Mouse (Mus musculus) CH12.LX (cell line): ENCODE measurements around the gene Rai14. TPM values are rescaled to one million over a fixed set of nuclear protein-coding genes. Genes with fewer than 3 reads are reported as not detected.

Experiments used
- DNase-seq: peaks from one replicate; pipeline ENCODE4 v3.0.0-alpha.2; 2013; ENCODE audit errors: extremely low read depth
- H3K27ac ChIP-seq: 2 replicates; pipeline ENCODE4 v1.5.1; 2012; ENCODE audit warnings: low read depth, mild to moderate bottlenecking, control low read depth, moderate library complexity; ENCODE audit not compliant: insufficient read depth
- H3K27me3 ChIP-seq: replicated peaks from 2 replicates; pipeline ENCODE3; 2012; ENCODE audit warnings: inconsistent platforms
- H3K36me3 ChIP-seq, 2 experiments: replicated peaks in 1 of 2; 2 replicates each; pipeline versions ENCODE3 to v1.6.1; 2012; ENCODE audit warnings: inconsistent platforms in 1 of 2, low read length in 1 of 2, mild to moderate bottlenecking in 1 of 2, mixed read lengths in 1 of 2, moderate library complexity in 1 of 2; ENCODE audit not compliant: control insufficient read depth in 1 of 2, insufficient read depth in 1 of 2
- H3K4me1 ChIP-seq, 2 experiments: 2 replicates each; pipeline ENCODE4 v1.6.1; 2012; ENCODE audit warnings: inconsistent platforms in 1 of 2, moderate library complexity in 1 of 2; ENCODE audit not compliant: insufficient read depth in 2 of 2, control insufficient read depth in 1 of 2
- H3K4me2 ChIP-seq: 2 replicates; pipeline ENCODE4 v1.6.1; 2012; ENCODE audit warnings: low read depth, mild to moderate bottlenecking, control low read depth; ENCODE audit not compliant: poor library complexity, insufficient read depth, severe bottlenecking
- H3K4me3 ChIP-seq, 3 experiments: fragments of 150-350 bp in 1 of 3; sonication (generic) in 1 of 3; replicated peaks in 1 of 3; 2 replicates each; pipeline versions ENCODE3 to v1.5.1; 2011 to 2012; ENCODE audit warnings: low read depth in 2 of 3, low read length in 2 of 3, mild to moderate bottlenecking in 2 of 3, moderate library complexity in 2 of 3, control low read depth in 1 of 3, improper control_type of control experiment in 1 of 3, inconsistent platforms in 1 of 3, mixed read lengths in 1 of 3; ENCODE audit not compliant: poor library complexity in 1 of 3
- H3K79me2 ChIP-seq: replicated peaks from 2 replicates; pipeline ENCODE4 v1.6.1; 2012; ENCODE audit warnings: mild to moderate bottlenecking, moderate library complexity; ENCODE audit not compliant: control insufficient read depth, poor library complexity, insufficient read depth, severe bottlenecking; ENCODE audit errors: extremely low read depth
- H3K9ac ChIP-seq: 2 replicates; pipeline ENCODE4 v1.6.1; 2012; ENCODE audit warnings: low read depth, mild to moderate bottlenecking, control low read depth, moderate library complexity; ENCODE audit not compliant: insufficient read depth
- H3K9me3 ChIP-seq: replicated peaks from 2 replicates; pipeline ENCODE3; 2012; ENCODE audit warnings: low read length, inconsistent platforms, mixed read lengths
- CTCF ChIP-seq, 2 experiments: IDR thresholded peaks in 1 of 2; conservative IDR thresholded peaks in 1 of 2; 2 replicates each; pipeline ENCODE4 v1.5.1; 2011 to 2012; ENCODE audit warnings: low read depth in 2 of 2, low read length in 2 of 2, improper control_type of control experiment in 1 of 2, inconsistent platforms in 1 of 2, mild to moderate bottlenecking in 1 of 2, moderate library complexity in 1 of 2
- EP300 ChIP-seq: IDR thresholded peaks from 2 replicates; pipeline ENCODE4 v1.6.1; 2011; ENCODE audit warnings: low read length, improper control_type of control experiment
- ETS1 ChIP-seq: conservative IDR thresholded peaks from 2 replicates; pipeline ENCODE4 v1.6.1; 2012; ENCODE audit warnings: low read depth, mild to moderate bottlenecking, inconsistent platforms, low read length, improper control_type of control experiment, moderate library complexity
- GABPA ChIP-seq: IDR thresholded peaks from 2 replicates; pipeline ENCODE4 v1.6.1; 2012; ENCODE audit warnings: low read depth, low read length, improper control_type of control experiment, inconsistent platforms; ENCODE audit not compliant: insufficient replicate concordance
- IRF4 ChIP-seq: IDR thresholded peaks from 2 replicates; pipeline ENCODE4 v1.6.1; 2014; ENCODE audit warnings: low read depth, mild to moderate bottlenecking, inconsistent platforms, low read length, improper control_type of control experiment
- MAFK ChIP-seq: IDR thresholded peaks from 2 replicates; pipeline ENCODE4 v1.6.1; 2011; ENCODE audit warnings: low read length, improper control_type of control experiment; ENCODE audit not compliant: insufficient replicate concordance
- MAX ChIP-seq: IDR thresholded peaks from 2 replicates; pipeline ENCODE4 v1.6.1; 2011; ENCODE audit warnings: low read length, improper control_type of control experiment
- MEF2A ChIP-seq: IDR thresholded peaks from 2 replicates; pipeline ENCODE4 v1.6.1; 2014; ENCODE audit warnings: low read depth, mild to moderate bottlenecking, inconsistent platforms, low read length, improper control_type of control experiment, borderline replicate concordance
- MYC ChIP-seq: IDR thresholded peaks from 2 replicates; pipeline ENCODE4 v1.6.1; 2011; ENCODE audit warnings: low read depth, mild to moderate bottlenecking, improper control_type of control experiment, low read length
- POLR2A ChIP-seq: IDR thresholded peaks from 2 replicates; pipeline ENCODE4 v1.6.1; 2011; ENCODE audit warnings: low read depth, mild to moderate bottlenecking, improper control_type of control experiment, low read length
- RAD21 ChIP-seq: IDR thresholded peaks from 2 replicates; pipeline ENCODE4 v1.6.1; 2011; ENCODE audit warnings: low read depth, mild to moderate bottlenecking, low read length, improper control_type of control experiment, moderate library complexity
- RCOR1 ChIP-seq: conservative IDR thresholded peaks from 2 replicates; pipeline ENCODE4 v1.6.1; 2012; ENCODE audit warnings: low read depth, mild to moderate bottlenecking, inconsistent platforms, low read length, improper control_type of control experiment
- SIN3A ChIP-seq: IDR thresholded peaks from 2 replicates; pipeline ENCODE4 v1.6.1; 2012; ENCODE audit warnings: low read length, improper control_type of control experiment, inconsistent platforms
- SMC3 ChIP-seq: IDR thresholded peaks from 2 replicates; pipeline ENCODE4 v1.6.1; 2011; ENCODE audit warnings: low read depth, low read length, improper control_type of control experiment
- TCF12 ChIP-seq: IDR thresholded peaks from 2 replicates; pipeline ENCODE4 v1.6.1; 2014; ENCODE audit warnings: low read depth, mild to moderate bottlenecking, inconsistent platforms, low read length, improper control_type of control experiment
- ZMIZ1 ChIP-seq: IDR thresholded peaks from 2 replicates; pipeline ENCODE4 v1.6.1; 2012; ENCODE audit warnings: low read depth, mild to moderate bottlenecking, inconsistent platforms, low read length, improper control_type of control experiment
- dilution Hi-C: fragments of 300-500 bp; cut with MboI; formaldehyde crosslinking; loops from 2 replicates; pipeline ENCODE4 v1.14.3; 2020; ENCODE audit warnings: low sequenced_read_pairs; ENCODE audit not compliant: extremely low pct_unique_long_range_greater_than_20kb, extremely low pct_ligation_motif_present
- in situ Hi-C: fragments of 300-500 bp; cut with MboI; formaldehyde crosslinking; loops from 3 replicates; pipeline ENCODE4 v1.14.3; 2019; ENCODE audit warnings: low sequenced_read_pairs, low pct_ligation_motif_present, low pct_unique_long_range_greater_than_20kb, mixed read lengths
- polyA plus RNA-seq: library from polyadenylated mRNA; unstranded; fragments of >175 nt; gene quantifications from 2 replicates; pipeline ENCODE4 v1.2.1, GENCODE M21; 2012; ENCODE audit warnings: low read depth; ENCODE audit not compliant: insufficient read length
- total RNA-seq, 2 experiments: library from RNA; depleted of rRNA; stranded (reverse); fragments of 300-350 nt in 1 of 2; fragments of >200 nt in 1 of 2; gene quantifications; 2 replicates each; pipeline ENCODE4 v1.2.3; 2012 to 2014

The Rai14 gene
- total and polyA plus RNA-seq, 3 experiments = 7.5 to 14.1 (median 9.6) TPM

DNA sequence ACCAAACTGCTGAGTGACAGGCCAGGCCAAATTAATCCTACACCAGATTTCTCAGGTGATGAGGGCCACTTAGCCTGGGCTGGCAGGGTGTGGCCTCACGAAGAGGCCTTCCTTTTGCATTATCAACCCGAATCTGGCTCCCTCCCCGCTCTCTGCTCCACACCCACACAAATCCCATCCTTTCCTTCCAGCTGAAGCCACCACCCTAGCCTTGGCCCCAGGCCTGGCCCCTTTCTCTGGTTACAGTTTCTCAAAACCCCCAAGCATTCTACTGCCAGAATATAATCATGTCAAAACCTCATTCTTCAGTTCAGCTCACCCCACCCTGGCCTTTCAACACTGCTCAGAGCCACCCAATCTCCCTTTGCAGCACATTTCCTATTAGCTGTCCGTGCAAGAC lies 34.9 kb downstream of the Rai14 start:
- Histone ChIP-seq H3K27ac (no peak overlapping the region), H3K79me2 (no peaks in the 10 kb centered on the region), H3K4me1 (peaks cover 0 to 4% of the 10 kb centered on the region in 2 experiments; a peak in 2 of 4 replicates), H3K4me3 (no peak overlapping the region), H3K27me3 (no peaks in the 10 kb centered on the region)
- no peak for TF ChIP-seq IRF4
- TF ChIP-seq, all 38 proteins: peak for 0
- no peaks in the 10 kb centered on the region for H3K9me3 ChIP-seq
- peaks cover 0 to 11% of the 10 kb centered on the region in 2 experiments for H3K36me3 ChIP-seq
- H3K9ac ChIP-seq = no peak overlapping the region
- dilution Hi-C loops = no loop called here
- DNase-seq = no peak
- in situ Hi-C loops = no loop called here
- H3K4me2 ChIP-seq = no peak overlapping the region

- H3K36me3 ChIP-seq = peaks cover 0 to 22% of the 10 kb centered on the region in 2 experiments
- H3K27ac ChIP-seq = no peak overlapping the region
- H3K9ac ChIP-seq = no peak overlapping the region
- DNase-seq = peak; percentile 49
- H3K27me3 ChIP-seq = no peaks in the 10 kb centered on the region
- H3K4me1 ChIP-seq = peaks cover 3 to 13% of the 10 kb centered on the region in 2 experiments
- no peak overlapping the region for H3K4me2 ChIP-seq
- dilution Hi-C loops (no loop called here), in situ Hi-C loops (no loop called here)
- H3K4me3 ChIP-seq = no peak overlapping the region
- TF ChIP-seq POLR2A = no peak
- TF ChIP-seq ETS1 = no peak
- TF ChIP-seq MYC = no peak
- TF ChIP-seq ZMIZ1 = no peak
- no peak for TF ChIP-seq TCF12
- TF ChIP-seq SMC3 = no peak
- no peak for TF ChIP-seq GABPA
- TF ChIP-seq CTCF (conservative IDR thresholded peaks at IDR 0.05 in 1 of 2, IDR thresholded peaks at IDR 0.05 in 1 of 2; ENCODE audit: low read depth in 2 of 2, low read length in 2 of 2) = no peak
- no peaks in the 10 kb centered on the region for H3K9me3 ChIP-seq
- H3K79me2 ChIP-seq = no peaks in the 10 kb centered on the region
Measured at GRCm38 (mm10) chr15:10675801-10676200, 38.6 kb downstream of the Rai14 start.

DNA sequence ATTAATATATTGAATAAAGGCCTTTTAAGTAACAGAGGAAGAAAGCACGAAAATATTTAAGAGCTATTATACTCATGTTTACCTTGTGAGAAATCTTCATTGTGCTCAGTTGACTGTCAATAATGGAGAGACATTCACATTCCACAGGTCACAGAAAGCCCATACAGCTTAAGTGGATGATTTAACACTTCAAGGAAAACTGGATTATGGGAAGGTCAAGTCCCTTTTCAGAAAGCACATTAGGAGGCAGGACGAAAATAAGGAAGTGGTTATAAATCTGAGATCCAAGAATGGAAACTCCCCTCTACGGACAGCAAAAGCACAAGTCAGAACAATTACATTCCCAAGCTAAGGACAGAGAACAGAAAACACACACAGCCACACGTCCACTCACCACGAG lies 41.5 kb downstream of the Rai14 start:
- in situ Hi-C loops (no loop called here), dilution Hi-C loops (no loop called here)
- Histone ChIP-seq H3K79me2 (no peaks in the 10 kb centered on the region), H3K4me1 (peaks cover 3 to 15% of the 10 kb centered on the region in 2 experiments), H3K36me3 (peaks cover 0 to 23% of the 10 kb centered on the region in 2 experiments), H3K27me3 (no peaks in the 10 kb centered on the region), H3K4me3 (no peak overlapping the region), H3K9ac (no peak overlapping the region), H3K4me2 (no peak overlapping the region), H3K27ac (no peak overlapping the region), H3K9me3 (no peaks in the 10 kb centered on the region)
- TF ChIP-seq MAFK = no peak
- no peak for TF ChIP-seq MEF2A
- peak; percentile 27; the same call in 1 of the 2 replicates for TF ChIP-seq EP300
- no peak for TF ChIP-seq MAX
- TF ChIP-seq SIN3A = no peak
- no peak for TF ChIP-seq RAD21
- TF ChIP-seq RCOR1 = no peak
- DNase-seq = no peak
